Comparison of ENCODE assay signal across 8 mouse cellular contexts in genomic region chr12:103243041-103243440, GRCm38 (mm10). TPM values are rescaled to one million over a fixed set of nuclear protein-coding genes. Genes with fewer than 3 reads are reported as not detected.
DNase-seq lines count a peak whose midpoint lies in the region; ATAC-seq lines count a peak whose summit lies in the region.

No protein-coding gene starts in this region.

- H3K9ac ChIP-seq in hindbrain, embryonic 14.5 days, result peak overlapping the region; percentile 74; the same call in 1 of the 2 replicates

- H3K4me2 ChIP-seq in hindbrain, embryonic 14.5 days (replicated peaks), result peak overlapping the region; percentile 98

- H3K4me1 ChIP-seq in hindbrain, embryonic 14.5 days (replicated peaks; ENCODE audit: control insufficient read depth, insufficient read depth, low read length), result peaks cover 3% of the 10 kb centered on the region
- H3K4me1 ChIP-seq in midbrain, embryonic 10.5 days, result peaks cover 45% of the 10 kb centered on the region

- DNase-seq in embryo, embryonic 10 days (ENCODE audit: low spot score), result peak; percentile 25
- no peak for DNase-seq in embryo, embryonic 9.5 days (ENCODE audit: extremely low spot score)
- DNase-seq in ZHBTc4 (ENCODE audit: low read depth, low spot score), result peak; percentile 36
- DNase-seq in hindbrain, embryonic 14.5 days (ENCODE audit: low spot score), result no peak
- DNase-seq in midbrain, embryonic 10.5 days (ENCODE audit: low spot score), result no peak
- DNase-seq in testis, postnatal 10 days (ENCODE audit: low spot score), result no peak
- no peak for DNase-seq in layer of hippocampus, adult 9-10 months (ENCODE audit: low spot score)
- no peak for DNase-seq in Muller cell, postnatal 12 days (ENCODE audit: inconsistent ontology term)

- no peaks in the 10 kb centered on the region for H3K9me3 ChIP-seq in hindbrain, embryonic 14.5 days (ENCODE audit: control insufficient read depth, low read length)
- no peaks in the 10 kb centered on the region for H3K9me3 ChIP-seq in midbrain, embryonic 10.5 days (replicated peaks)

- H3K27me3 ChIP-seq in hindbrain, embryonic 14.5 days (ENCODE audit: control insufficient read depth, insufficient read depth, low read length), result peaks cover 20% of the 10 kb centered on the region
- peaks cover 67% of the 10 kb centered on the region for H3K27me3 ChIP-seq in midbrain, embryonic 10.5 days (ENCODE audit: low read depth, poor library complexity, severe bottlenecking)

- 3% methylated on average over 11 of the region's 11 CpGs for WGBS in hindbrain, embryonic 14.5 days
- 8% methylated on average over 11 of the region's 11 CpGs for WGBS in midbrain, embryonic 10.5 days

- H3K36me3 ChIP-seq in hindbrain, embryonic 14.5 days (replicated peaks; ENCODE audit: control insufficient read depth, insufficient read depth), result no peaks in the 10 kb centered on the region
- H3K36me3 ChIP-seq in midbrain, embryonic 10.5 days, result no peaks in the 10 kb centered on the region

- ATAC-seq in hindbrain, embryonic 14.5 days (ENCODE audit: low FRiP score), result no peak

- H3K27ac ChIP-seq in hindbrain, embryonic 14.5 days, result no peak overlapping the region
- H3K27ac ChIP-seq in midbrain, embryonic 10.5 days (replicated peaks), result peak overlapping the region; percentile 92

- H3K4me3 ChIP-seq in hindbrain, embryonic 14.5 days (replicated peaks; ENCODE audit: low read length), result peak overlapping the region; percentile 75
- peak overlapping the region; percentile 69 for H3K4me3 ChIP-seq in midbrain, embryonic 10.5 days

RNA-seq across cellular contexts. Expression of gene Prima1, which starts 1.1 kb away (rescaled TPM):
- 1.5 and 1.9 TPM in 2 replicates for polyA plus RNA-seq in hindbrain, embryonic 14.5 days (2014; fragmentation: Nextera tagmentation; extraction: Ambion mirVana)
- 1.5 and 1.8 TPM in 2 replicates for polyA plus RNA-seq in midbrain, embryonic 10.5 days (2016; fragmentation: Nextera tagmentation; extraction: Ambion mirVana)

Comparison
In these comparisons a context has a peak if more than half of its experiments do, and no peak if none do; other contexts are left out.
1. DNase-seq: peak in embryo, embryonic 10 days (single experiment) and ZHBTc4 (single experiment); none in embryo, embryonic 9.5 days (single experiment), hindbrain, embryonic 14.5 days (single experiment), midbrain, embryonic 10.5 days (single experiment), testis, postnatal 10 days (single experiment), layer of hippocampus, adult 9-10 months (single experiment) and Muller cell, postnatal 12 days (single experiment).